12 mouse cellular contexts compared by ENCODE assay signal in the genomic region with DNA sequence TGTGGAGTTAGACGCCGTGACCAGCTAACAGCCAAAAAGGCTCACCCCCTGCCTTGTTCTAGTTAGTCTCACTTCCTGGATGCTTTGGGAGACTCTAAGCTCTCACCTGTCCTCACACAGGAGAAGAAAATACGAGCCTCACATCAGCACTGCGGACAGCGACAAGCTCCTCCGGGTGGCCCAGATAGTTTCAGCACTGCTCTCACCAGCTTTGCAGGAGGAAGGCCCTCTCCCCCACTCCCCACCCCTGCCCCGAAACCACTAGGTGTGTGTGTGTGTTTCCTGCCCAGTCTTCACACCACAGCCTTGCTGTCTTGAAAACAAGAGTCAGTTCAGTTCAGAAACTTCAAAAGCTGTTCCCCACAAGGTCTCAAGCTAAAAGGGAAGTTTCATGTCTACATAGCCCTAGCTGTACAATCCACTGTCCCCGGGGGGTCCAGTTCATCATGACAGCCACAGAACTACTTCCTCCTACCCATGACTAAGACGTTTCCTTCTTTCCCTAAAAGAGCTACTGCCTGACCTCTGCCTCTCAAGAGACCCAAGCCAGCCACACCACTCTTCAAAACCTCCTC. TPM values are rescaled to one million over a fixed set of nuclear protein-coding genes. Genes with fewer than 3 reads are reported as not detected.
DNase-seq lines count a peak whose midpoint lies in the region; ATAC-seq lines count a peak whose summit lies in the region.
"Had no signal": no experiment of that assay in that cellular context is flagged by ENCODE, and none has a peak within 500 bp of the region (broad histone marks: within the 10 kb centered on the region; RNA-seq: fewer than 3 reads in every experiment).

No protein-coding gene starts in this region.

- DNase-seq in hindbrain, embryonic 11.5 days (ENCODE audit: low spot score), result peak; percentile 46
- no peak for DNase-seq in hindbrain, embryonic 14.5 days (ENCODE audit: low spot score)
- peak; percentile 64 for DNase-seq in testis, postnatal 10 days (ENCODE audit: low spot score)
- DNase-seq in testis, postnatal 14 days (ENCODE audit: low spot score), result no peak
- DNase-seq in embryo, embryonic 10 days (ENCODE audit: low spot score), result peak; percentile 71
- peak; percentile 54 for DNase-seq in neural tube, embryonic 11.5 days (ENCODE audit: low spot score)
- DNase-seq in layer of hippocampus, postnatal 14 days (ENCODE audit: low spot score in 2 of 2), result no peak
- DNase-seq in left cerebral cortex, adult 9 months (ENCODE audit: low spot score in 2 of 2), result no peak
- DNase-seq: right cerebral cortex, adult 18-20 months had no signal

- no peak overlapping the region for H3K4me2 ChIP-seq in hindbrain, embryonic 11.5 days (replicated peaks; ENCODE audit: low read depth, low read length)
- no peak overlapping the region for H3K4me2 ChIP-seq in hindbrain, embryonic 14.5 days (replicated peaks)
- no peak overlapping the region for H3K4me2 ChIP-seq in neural tube, embryonic 11.5 days (ENCODE audit: low read depth)
- H3K4me2 ChIP-seq: heart, embryonic 11.5 days; limb, embryonic 15.5 days; midbrain, embryonic 12.5 days had no signal

- WGBS in hindbrain, embryonic 11.5 days, result 45% methylated on average over 9 of the region's 9 CpGs
- 48% methylated on average over 9 of the region's 9 CpGs for WGBS in hindbrain, embryonic 14.5 days
- 33% methylated on average over 9 of the region's 9 CpGs for WGBS in neural tube, embryonic 11.5 days

- no peak overlapping the region for H3K9ac ChIP-seq in hindbrain, embryonic 11.5 days (ENCODE audit: low read depth, low read length)
- H3K9ac ChIP-seq in hindbrain, embryonic 14.5 days, result no peak overlapping the region
- no peak overlapping the region for H3K9ac ChIP-seq in neural tube, embryonic 11.5 days (ENCODE audit: low read length)
- H3K9ac ChIP-seq: limb, embryonic 15.5 days; midbrain, embryonic 12.5 days had no signal

- peaks cover 12% of the 10 kb centered on the region for H3K4me1 ChIP-seq in hindbrain, embryonic 11.5 days (replicated peaks; ENCODE audit: control insufficient read depth, insufficient read depth, low read length)
- H3K4me1 ChIP-seq in hindbrain, embryonic 14.5 days (replicated peaks; ENCODE audit: control insufficient read depth, insufficient read depth, low read length), result peaks cover 78% of the 10 kb centered on the region
- peaks cover 12% of the 10 kb centered on the region for H3K4me1 ChIP-seq in neural tube, embryonic 11.5 days (ENCODE audit: control insufficient read depth, insufficient read depth, low read length)
- H3K4me1 ChIP-seq: limb, embryonic 15.5 days had no signal

- H3K4me3 ChIP-seq in hindbrain, embryonic 11.5 days (ENCODE audit: low read depth, low read length), result no peak overlapping the region
- H3K4me3 ChIP-seq in hindbrain, embryonic 14.5 days (replicated peaks; ENCODE audit: low read length), result no peak overlapping the region
- no peak overlapping the region for H3K4me3 ChIP-seq in neural tube, embryonic 11.5 days (ENCODE audit: low read depth, low read length)
- H3K4me3 ChIP-seq: limb, embryonic 15.5 days; midbrain, embryonic 12.5 days had no signal

- H3K27me3 ChIP-seq in hindbrain, embryonic 11.5 days (ENCODE audit: control insufficient read depth, insufficient read depth, low read length), result no peaks in the 10 kb centered on the region
- no peaks in the 10 kb centered on the region for H3K27me3 ChIP-seq in hindbrain, embryonic 14.5 days (ENCODE audit: control insufficient read depth, insufficient read depth, low read length)
- no peaks in the 10 kb centered on the region for H3K27me3 ChIP-seq in neural tube, embryonic 11.5 days (ENCODE audit: control insufficient read depth, insufficient read depth, low read length)

- H3K27ac ChIP-seq in hindbrain, embryonic 11.5 days (ENCODE audit: low read depth, low read length), result no peak overlapping the region
- no peak overlapping the region for H3K27ac ChIP-seq in hindbrain, embryonic 14.5 days
- H3K27ac ChIP-seq in neural tube, embryonic 11.5 days (ENCODE audit: low read depth, low read length), result no peak overlapping the region
- H3K27ac ChIP-seq: limb, embryonic 15.5 days; midbrain, embryonic 12.5 days had no signal

- H3K36me3 ChIP-seq in hindbrain, embryonic 11.5 days (ENCODE audit: control insufficient read depth, insufficient read depth, low read length), result no peaks in the 10 kb centered on the region
- no peaks in the 10 kb centered on the region for H3K36me3 ChIP-seq in hindbrain, embryonic 14.5 days (replicated peaks; ENCODE audit: control insufficient read depth, insufficient read depth)
- no peaks in the 10 kb centered on the region for H3K36me3 ChIP-seq in neural tube, embryonic 11.5 days (ENCODE audit: control insufficient read depth, insufficient read depth, low read length)
- H3K36me3 ChIP-seq: limb, embryonic 15.5 days; midbrain, embryonic 12.5 days had no signal

- ATAC-seq in hindbrain, embryonic 11.5 days (ENCODE audit: low FRiP score), result no peak
- no peak for ATAC-seq in hindbrain, embryonic 14.5 days (ENCODE audit: low FRiP score)
- ATAC-seq in neural tube, embryonic 11.5 days (ENCODE audit: insufficient read depth, low FRiP score, low TSS enrichment), result no peak

- H3K9me3 ChIP-seq in hindbrain, embryonic 11.5 days (ENCODE audit: control insufficient read depth, low read length), result no peaks in the 10 kb centered on the region
- no peaks in the 10 kb centered on the region for H3K9me3 ChIP-seq in hindbrain, embryonic 14.5 days (ENCODE audit: control insufficient read depth, low read length)
- H3K9me3 ChIP-seq in neural tube, embryonic 11.5 days (ENCODE audit: control insufficient read depth, low read length), result no peaks in the 10 kb centered on the region
- H3K9me3 ChIP-seq: limb, embryonic 15.5 days; midbrain, embryonic 12.5 days had no signal

RNA-seq across cellular contexts. Expression of a gene that starts 7.6 kb away (rescaled TPM):
- 26.9 and 38.0 TPM in 2 replicates for polyA plus RNA-seq in hindbrain, embryonic 11.5 days (2014; fragmentation: Nextera tagmentation; extraction: Ambion mirVana)
- 42.8 and 44.9 TPM in 2 replicates for polyA plus RNA-seq in hindbrain, embryonic 14.5 days (2014; fragmentation: Nextera tagmentation; extraction: Ambion mirVana)
- polyA plus RNA-seq in neural tube, embryonic 11.5 days (2014; fragmentation: Nextera tagmentation; extraction: Ambion mirVana), result 25.5 and 28.9 TPM in 2 replicates
- total RNA-seq in layer of hippocampus, postnatal 14 days (2021), result 100 to 1,000 TPM; 276 to 278 TPM

Comparison
In these comparisons a context has a peak if more than half of its experiments do, and no peak if none do; other contexts are left out.
1. DNase-seq: peak in hindbrain, embryonic 11.5 days (single experiment), testis, postnatal 10 days (single experiment), embryo, embryonic 10 days (single experiment) and neural tube, embryonic 11.5 days (single experiment); none in hindbrain, embryonic 14.5 days (single experiment), testis, postnatal 14 days (single experiment), layer of hippocampus, postnatal 14 days (0 of 2) and left cerebral cortex, adult 9 months (0 of 2).